Mouse (Mus musculus) CD4-positive naive resting alpha-beta T cell, adult 76 days (primary cell): ENCODE data around the gene Atg13. TPM values are rescaled to one million over a fixed set of nuclear protein-coding genes. Genes with fewer than 3 reads are reported as not detected.

Source experiments
- total RNA-seq: library from RNA; stranded (reverse); gene quantifications from one replicate; pipeline ENCODE4 v1.2.4, GENCODE M21; 2023

The Atg13 gene
- total RNA-seq, result 67.5 TPM

GRCm38 (mm10) chr2:91710272-91711234 is at the start of gene Atg13, which contains the start of gene Harbi1:
Atg13 (minus strand) TSS chr2:91710576.
Harbi1 (plus strand) TSS chr2:91710852.

GRCm38 (mm10) chr2:91729971-91730821 is 19.8 kb upstream of the Atg13 start, which contains the start of gene Ambra1:
Ambra1 (plus strand) TSS chr2:91730134.

GRCm38 (mm10) chr2:91649553-91650359 is 60.6 kb downstream of the Atg13 start, which contains the start of the genes Zfp408 and Arhgap1:
Zfp408 (minus strand) TSS chr2:91649791.
Arhgap1 (plus strand) TSS chr2:91649860.

GRCm38 (mm10) chr2:91636229-91636628 is 74.1 kb downstream of the Atg13 start, which contains the start of gene F2:
F2 (minus strand) TSS chr2:91636414.

Other genes starting within 250 kb of the Atg13 start
- gene Ckap5, start 183.8 kb downstream of the Atg13 start, total RNA-seq, result 30.1 TPM
- not detected for gene F2, start 74.2 kb downstream of the Atg13 start, total RNA-seq
- gene Zfp408, start 60.8 kb downstream of the Atg13 start, total RNA-seq, result 19.9 TPM
- gene Arhgap1, start 60.7 kb downstream of the Atg13 start, total RNA-seq, result 142 TPM
- 7.9 TPM for gene Harbi1, start 276 bp upstream of the Atg13 start, total RNA-seq
- 70.7 TPM for gene Ambra1, start 19.6 kb upstream of the Atg13 start, total RNA-seq
- gene Chrm4, start 216.7 kb upstream of the Atg13 start, total RNA-seq, result 1.4 TPM
- 3.3 TPM for gene Mdk, start 221.7 kb upstream of the Atg13 start, total RNA-seq
- 0.29 TPM for gene Gm9821, start 235.1 kb upstream of the Atg13 start, total RNA-seq